Mouse (Mus musculus): ENCODE results near the gene Pcp4.

DNA sequence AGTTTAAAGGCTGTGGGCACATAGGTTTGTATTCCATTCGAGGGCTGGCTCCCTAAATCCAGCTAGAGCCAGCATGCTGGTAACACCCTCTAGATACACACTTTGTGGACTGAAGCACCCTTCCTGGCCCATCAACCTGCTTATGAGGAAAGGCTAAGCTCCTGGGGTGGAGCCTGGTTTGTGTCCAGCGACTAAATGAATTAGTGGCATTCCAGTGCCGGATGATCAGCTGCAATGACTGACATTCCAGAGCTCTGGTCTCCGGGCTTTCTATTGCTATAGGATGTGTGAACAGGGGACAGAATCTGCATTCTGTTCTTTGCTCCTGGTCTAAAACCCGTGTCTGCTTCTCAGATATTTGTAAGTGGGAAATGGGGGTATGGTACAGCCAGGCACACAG, 5.0 kb downstream of the Pcp4 start:
- TF ChIP-seq MYOG (IDR thresholded peaks at IDR 0.05; ENCODE audit: control insufficient read depth, extremely low read depth, insufficient read length), result no peak
- no peak for TF ChIP-seq CTCF (IDR thresholded peaks at IDR 0.05; ENCODE audit: control insufficient read depth, insufficient read depth, insufficient read length)
- TF ChIP-seq MAX (IDR thresholded peaks at IDR 0.05), result no peak
- no peak for TF ChIP-seq USF1 (IDR thresholded peaks at IDR 0.05; ENCODE audit: low read depth)
- no peak for TF ChIP-seq CEBPB (IDR thresholded peaks at IDR 0.05; ENCODE audit: low read depth)
- no peak for TF ChIP-seq FOSL1 (IDR thresholded peaks at IDR 0.05; ENCODE audit: insufficient read depth, low read length, poor library complexity, severe bottlenecking)
- TF ChIP-seq MYOD1 (IDR thresholded peaks at IDR 0.05; ENCODE audit: control insufficient read depth, insufficient read length, low read depth), result no peak
